Mouse (Mus musculus): ENCODE results near the gene Pxt1.

DNA sequence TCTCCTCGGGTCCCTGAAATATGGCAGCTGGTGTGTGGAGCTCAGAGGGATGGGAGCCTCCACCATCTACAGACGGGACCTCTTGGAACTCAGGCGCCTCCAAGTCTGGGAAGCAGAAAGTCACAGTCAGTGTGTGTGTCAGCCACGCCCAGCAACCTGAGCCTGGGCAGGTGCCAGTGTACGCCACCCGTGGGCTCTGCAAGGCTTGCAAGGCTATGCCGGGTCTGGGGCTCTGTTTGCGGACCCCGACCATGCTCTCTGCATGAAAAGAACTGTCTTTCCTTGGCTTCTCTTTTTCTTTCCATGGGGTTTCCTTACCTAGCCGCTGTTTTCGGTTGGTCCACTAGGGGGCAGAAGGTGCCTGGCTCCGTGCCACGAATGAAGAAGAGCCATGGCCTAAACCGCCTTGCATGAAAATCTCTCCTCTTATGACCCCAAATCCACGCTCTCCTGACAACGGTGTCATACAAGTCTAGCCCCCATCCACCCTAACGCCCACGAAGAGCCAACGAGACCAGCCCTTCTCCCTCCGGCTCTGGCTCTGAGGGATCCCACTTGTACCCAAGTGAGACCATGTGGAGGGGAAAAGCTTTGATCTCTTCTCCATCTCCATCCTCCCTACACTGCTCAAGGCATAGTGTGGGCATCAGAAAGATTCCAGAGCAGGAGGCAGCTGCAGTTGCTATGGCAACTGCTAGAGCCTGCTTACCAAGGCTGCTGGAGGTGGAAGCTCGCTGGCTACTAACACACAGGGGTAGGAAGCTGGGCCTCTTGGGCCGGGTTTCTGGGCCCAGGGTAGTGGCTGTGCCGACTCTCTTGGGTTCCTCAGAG is 38.9 kb downstream of the Pxt1 start:
- TF ChIP-seq CTCF (IDR thresholded peaks at IDR 0.05; ENCODE audit: insufficient read depth, low read length) (peak; percentile 86), POLR2A (IDR thresholded peaks at IDR 0.05; ENCODE audit: borderline replicate concordance, extremely low read depth, low read depth, low read length) (no peak)
